Mouse (Mus musculus): ENCODE measurements at regions not wholly inside any gene's neighbourhood (a gene's known extent, or its start where the extent isn't known, plus 50 kb on each side); places are given as distances from the start of the nearest gene placed in this dataset.

GRCm38 (mm10) chr9:31995101-31995500 lies 81.8 kb upstream of the Barx2 start:
- 64% methylated on average over 3 of the region's 3 CpGs for WGBS
- Histone ChIP-seq H3K4me3 (no peak overlapping the region), H3K4me1 (peaks cover 22% of the 10 kb centered on the region), H3K27me3 (no peaks in the 10 kb centered on the region), H3K36me3 (no peaks in the 10 kb centered on the region), H3K4me2 (no peak overlapping the region), H3K9me3 (no peaks in the 10 kb centered on the region), H3K9ac (no peak overlapping the region), H3K27ac (no peak overlapping the region)
- no peak for ATAC-seq (ENCODE audit: insufficient number of reproducible peaks, low FRiP score, low TSS enrichment, low read depth)

GRCm38 (mm10) chr9:31995700-31996099 lies 82.4 kb upstream of the Barx2 start:
- no peak overlapping the region for H3K27ac ChIP-seq
- H3K9ac ChIP-seq, result no peak overlapping the region
- H3K9me3 ChIP-seq, result no peaks in the 10 kb centered on the region
- WGBS, result 46% methylated on average over 4 of the region's 4 CpGs
- no peak overlapping the region for H3K4me2 ChIP-seq
- no peaks in the 10 kb centered on the region for H3K36me3 ChIP-seq
- no peaks in the 10 kb centered on the region for H3K27me3 ChIP-seq
- no peak for ATAC-seq (ENCODE audit: insufficient number of reproducible peaks, low FRiP score, low TSS enrichment, low read depth)
- peaks cover 22% of the 10 kb centered on the region for H3K4me1 ChIP-seq
- no peak overlapping the region for H3K4me3 ChIP-seq

DNA sequence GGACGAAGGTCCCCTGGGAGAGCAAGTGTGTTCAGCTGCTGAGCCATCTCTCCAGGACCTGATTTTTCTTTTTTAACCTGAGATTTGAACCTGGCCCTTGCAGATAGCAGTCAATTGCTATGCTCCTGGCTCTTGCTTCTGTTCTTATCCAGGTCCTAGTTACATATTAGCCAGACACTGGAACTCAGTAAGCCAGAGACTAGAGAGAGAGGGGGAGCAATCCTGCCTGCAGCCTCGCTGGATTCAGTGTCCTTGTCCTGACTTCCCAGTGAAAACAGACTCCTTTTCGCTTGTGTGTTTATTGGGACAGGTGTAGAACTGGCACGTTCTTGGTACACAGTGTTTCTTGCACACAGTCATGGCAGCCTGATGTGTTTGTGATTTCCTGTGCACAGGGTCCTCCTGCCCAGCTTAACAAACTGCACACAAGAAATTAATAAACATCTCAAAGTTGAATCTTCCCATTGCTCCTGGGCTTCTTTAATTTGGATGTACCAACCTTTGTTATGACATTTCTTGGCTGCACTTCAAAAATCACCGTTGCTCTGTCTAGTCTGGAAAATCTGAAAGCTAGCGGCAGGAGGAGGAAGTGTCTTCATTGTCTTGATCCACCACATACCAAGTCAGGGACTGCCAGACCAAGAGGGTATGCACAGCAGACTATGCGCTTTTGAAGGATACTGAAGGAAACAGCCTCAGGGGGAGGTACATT lies 83.4 kb upstream of the Barx2 start:
- H3K27ac ChIP-seq, result peak overlapping the region; percentile 78
- H3K36me3 ChIP-seq, result no peaks in the 10 kb centered on the region
- no peaks in the 10 kb centered on the region for H3K9me3 ChIP-seq
- WGBS, result 42% methylated on average over 7 of the region's 7 CpGs
- H3K4me3 ChIP-seq, result no peak overlapping the region
- H3K4me1 ChIP-seq, result peaks cover 22% of the 10 kb centered on the region
- no peaks in the 10 kb centered on the region for H3K27me3 ChIP-seq
- ATAC-seq (ENCODE audit: insufficient number of reproducible peaks, low FRiP score, low TSS enrichment, low read depth), result no peak
- H3K9ac ChIP-seq, result no peak overlapping the region
- H3K4me2 ChIP-seq, result 0 out of 2 replicates have a peak overlapping the region, but pooled peaks have one; percentile 36

GRCm38 (mm10) chr9:31997178-31998097 lies 84.2 kb upstream of the Barx2 start:
- 0 out of 2 replicates have a peak, but pooled peaks have one; percentile 56 for ATAC-seq (ENCODE audit: insufficient number of reproducible peaks, low FRiP score, low TSS enrichment, low read depth)
- WGBS, result 23% methylated on average over 25 of the region's 25 CpGs
- Histone ChIP-seq H3K9me3 (no peaks in the 10 kb centered on the region), H3K27ac (peak overlapping the region; percentile 78), H3K4me3 (no peak overlapping the region), H3K4me2 (peak overlapping the region; percentile 36), H3K36me3 (no peaks in the 10 kb centered on the region), H3K4me1 (peaks cover 22% of the 10 kb centered on the region), H3K27me3 (no peaks in the 10 kb centered on the region), H3K9ac (no peak overlapping the region)

- WGBS, result 54% methylated on average over 4 of the region's 4 CpGs
- Histone ChIP-seq H3K27ac (no peak overlapping the region), H3K9ac (no peak overlapping the region), H3K4me1 (peaks cover 22% of the 10 kb centered on the region), H3K4me3 (no peak overlapping the region), H3K4me2 (no peak overlapping the region), H3K36me3 (no peaks in the 10 kb centered on the region), H3K27me3 (no peaks in the 10 kb centered on the region), H3K9me3 (no peaks in the 10 kb centered on the region)
- no peak for ATAC-seq (ENCODE audit: insufficient number of reproducible peaks, low FRiP score, low TSS enrichment, low read depth)
Measured at GRCm38 (mm10) chr9:31998488-31999280, 85.4 kb upstream of the Barx2 start.

GRCm38 (mm10) chr9:31999760-32000159 lies 86.5 kb upstream of the Barx2 start:
- Histone ChIP-seq H3K4me1 (peaks cover 22% of the 10 kb centered on the region), H3K27me3 (no peaks in the 10 kb centered on the region), H3K9me3 (no peaks in the 10 kb centered on the region), H3K9ac (no peak overlapping the region), H3K4me2 (no peak overlapping the region), H3K36me3 (no peaks in the 10 kb centered on the region), H3K4me3 (no peak overlapping the region), H3K27ac (no peak overlapping the region)
- no peak for ATAC-seq (ENCODE audit: insufficient number of reproducible peaks, low FRiP score, low TSS enrichment, low read depth)
- whole genome bisulfite sequencing, result 57% methylated on average over 1 of the region's 1 CpGs

DNA sequence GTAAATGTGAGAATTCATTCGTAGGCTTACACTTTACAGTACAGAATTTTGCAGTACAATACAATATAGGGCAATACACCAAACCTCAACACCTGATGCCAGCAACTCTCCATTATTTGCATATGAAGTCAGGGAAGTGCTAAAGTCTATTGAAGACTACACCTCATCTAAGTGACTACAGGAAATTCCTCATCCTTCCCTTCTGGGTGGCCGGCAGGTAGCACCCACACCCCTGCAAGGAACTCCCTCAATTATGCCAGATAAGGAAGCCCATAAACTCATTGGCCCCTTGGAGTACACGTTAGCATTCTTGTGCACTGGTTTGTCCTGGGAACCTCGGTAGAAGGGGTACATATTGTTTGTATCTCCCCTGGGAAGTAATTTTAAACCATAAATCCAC lies 89.7 kb upstream of the Barx2 start:
- no peaks in the 10 kb centered on the region for H3K36me3 ChIP-seq
- no peak for ATAC-seq (ENCODE audit: insufficient number of reproducible peaks, low FRiP score, low TSS enrichment, low read depth)
- WGBS, result 45% methylated on average over 4 of the region's 4 CpGs
- no peak overlapping the region for H3K4me3 ChIP-seq
- no peaks in the 10 kb centered on the region for H3K27me3 ChIP-seq
- H3K4me1 ChIP-seq, result peaks cover 2% of the 10 kb centered on the region
- H3K4me2 ChIP-seq, result no peak overlapping the region
- H3K9ac ChIP-seq, result no peak overlapping the region
- no peak overlapping the region for H3K27ac ChIP-seq
- no peaks in the 10 kb centered on the region for H3K9me3 ChIP-seq

- Histone ChIP-seq H3K4me2 (no peak overlapping the region), H3K36me3 (no peaks in the 10 kb centered on the region), H3K4me1 (no peaks in the 10 kb centered on the region), H3K4me3 (no peak overlapping the region), H3K9ac (no peak overlapping the region), H3K9me3 (no peaks in the 10 kb centered on the region), H3K27me3 (no peaks in the 10 kb centered on the region), H3K27ac (no peak overlapping the region)
- 92% methylated on average over 7 of the region's 7 CpGs for WGBS
- ATAC-seq (ENCODE audit: insufficient number of reproducible peaks, low FRiP score, low TSS enrichment, low read depth), result no peak
Measured at GRCm38 (mm10) chr9:32003730-32004129, 90.5 kb upstream of the Barx2 start.

- Histone ChIP-seq H3K4me1 (no peaks in the 10 kb centered on the region), H3K27ac (no peak overlapping the region), H3K9ac (no peak overlapping the region), H3K27me3 (no peaks in the 10 kb centered on the region), H3K9me3 (no peaks in the 10 kb centered on the region), H3K4me3 (no peak overlapping the region), H3K36me3 (no peaks in the 10 kb centered on the region), H3K4me2 (no peak overlapping the region)
- WGBS, result 72% methylated on average over 9 of the region's 9 CpGs
- ATAC-seq (ENCODE audit: insufficient number of reproducible peaks, low FRiP score, low TSS enrichment, low read depth), result no peak
Measured at GRCm38 (mm10) chr9:32005348-32005747, 92.1 kb upstream of the Barx2 start.

DNA sequence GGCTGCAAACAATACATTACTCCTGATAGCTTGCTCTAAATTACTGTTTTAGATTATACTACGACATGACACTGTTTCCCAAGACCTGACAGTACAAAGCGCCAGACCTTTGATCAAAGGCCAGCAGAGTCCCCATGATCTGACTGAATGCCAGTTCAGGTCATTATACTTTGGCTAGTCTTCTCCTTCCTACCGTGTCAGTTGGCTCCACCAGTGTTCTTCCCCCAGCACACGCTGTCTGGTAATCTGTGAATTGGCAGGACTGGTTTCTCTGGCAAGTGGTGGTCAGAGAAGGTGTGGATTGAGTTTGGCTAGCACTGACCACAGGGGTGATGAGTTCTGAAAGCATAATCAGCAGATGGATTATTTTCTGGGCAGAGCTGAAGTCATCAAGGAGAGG lies 93.1 kb upstream of the Barx2 start:
- no peak for ATAC-seq (ENCODE audit: insufficient number of reproducible peaks, low FRiP score, low TSS enrichment, low read depth)
- 39% methylated on average over 4 of the region's 4 CpGs for WGBS

DNA sequence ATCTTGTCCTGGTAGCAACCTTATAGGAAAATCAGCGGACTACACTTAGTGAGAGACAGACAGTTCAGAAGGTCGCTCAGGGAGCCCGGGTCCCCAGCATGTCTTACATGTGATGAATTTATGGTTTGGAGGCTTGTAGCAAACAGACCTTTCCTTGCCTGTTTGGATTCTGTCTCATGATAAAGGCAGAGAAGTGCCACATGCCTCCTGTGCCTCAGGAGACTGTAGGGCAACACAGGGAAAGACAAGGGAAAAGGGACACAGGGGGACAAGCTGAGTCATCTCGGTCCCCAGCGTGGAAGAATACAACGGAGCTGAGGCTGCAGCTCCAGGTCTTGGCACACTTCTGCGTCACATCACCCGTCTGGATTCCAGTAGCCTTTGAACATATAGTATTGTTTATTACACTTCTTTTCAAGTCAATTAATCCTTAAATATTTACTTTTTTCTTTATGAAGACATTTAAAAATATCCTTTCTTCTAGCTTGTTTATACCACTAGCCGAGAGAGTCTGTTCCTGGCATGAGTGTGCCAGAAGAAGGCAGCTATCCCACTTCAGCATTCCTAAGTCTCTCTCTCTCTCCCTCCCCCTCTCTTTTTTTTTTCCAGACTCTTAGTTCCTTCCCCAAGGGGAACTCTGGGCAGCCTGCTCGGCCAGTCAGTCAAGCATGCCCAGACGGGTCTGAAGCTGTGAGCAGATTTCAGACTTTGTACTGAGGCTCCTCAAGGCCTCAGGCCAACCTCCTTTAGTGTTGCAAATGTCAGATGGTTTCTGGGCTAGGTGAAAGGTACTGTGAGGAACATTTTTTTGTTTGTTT lies 97.9 kb upstream of the Barx2 start:
- no peak overlapping the region for H3K4me2 ChIP-seq
- H3K36me3 ChIP-seq, result no peaks in the 10 kb centered on the region
- no peak overlapping the region for H3K4me3 ChIP-seq
- H3K4me1 ChIP-seq, result peaks cover 5% of the 10 kb centered on the region; the same call in 1 of the 2 replicates
- 29% methylated on average over 11 of the region's 11 CpGs for WGBS
- no peak overlapping the region for H3K9ac ChIP-seq
- no peak for ATAC-seq (ENCODE audit: insufficient number of reproducible peaks, low FRiP score, low TSS enrichment, low read depth)
- H3K27ac ChIP-seq, result peak overlapping the region; percentile 47; the same call in 1 of the 2 replicates
- no peaks in the 10 kb centered on the region for H3K27me3 ChIP-seq
- H3K9me3 ChIP-seq, result no peaks in the 10 kb centered on the region

More for the DNA sequence above, 93.1 kb upstream of the Barx2 start:
- no peak overlapping the region for H3K27ac ChIP-seq
- no peak overlapping the region for H3K9ac ChIP-seq
- no peak overlapping the region for H3K4me2 ChIP-seq
- peaks cover 5% of the 10 kb centered on the region; the same call in 1 of the 2 replicates for H3K4me1 ChIP-seq
- no peak overlapping the region for H3K4me3 ChIP-seq
- H3K9me3 ChIP-seq, result no peaks in the 10 kb centered on the region
- no peaks in the 10 kb centered on the region for H3K36me3 ChIP-seq
- no peaks in the 10 kb centered on the region for H3K27me3 ChIP-seq

Measured in limb, embryonic 15.5 days (tissue).